Mouse (Mus musculus): ENCODE results near the gene Def6.
"Not testable (repeated sequence)": the region's sequence is repeated elsewhere in the genome, so short reads cannot be mapped to it uniquely, and the experiment has no call there.

The Def6 gene

GRCm38 (mm10) chr17:28209457-28210110, 2.0 kb downstream of the Def6 start:
- no peak for DNase-seq

DNA sequence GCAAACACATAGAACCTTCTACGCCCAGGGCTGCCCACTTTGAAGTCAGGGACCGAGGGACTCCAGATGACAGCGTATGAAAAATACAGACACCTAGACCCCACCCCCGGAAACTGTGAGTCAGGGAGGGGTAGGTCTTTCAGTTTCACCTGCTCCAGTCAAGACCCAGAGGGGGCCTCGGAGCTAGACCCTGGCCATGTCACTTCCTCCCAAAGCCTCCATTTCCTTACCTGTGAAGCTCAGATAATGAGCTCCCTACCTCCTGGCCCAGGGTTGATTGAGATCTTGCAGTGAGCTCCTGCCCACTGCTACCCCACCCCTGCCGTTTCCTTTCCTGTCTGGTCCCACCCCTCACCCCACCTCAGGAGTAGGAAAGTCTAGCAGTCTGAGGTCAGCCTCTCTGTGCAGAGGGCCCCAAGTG, 4.4 kb downstream of the Def6 start:
- DNase-seq: no peak

GRCm38 (mm10) chr17:28212391-28212790, 4.8 kb downstream of the Def6 start:
- no peak for DNase-seq

- DNase-seq: no peak
These were observed 5.7 kb downstream of the Def6 start for GRCm38 (mm10) chr17:28213236-28213635.

GRCm38 (mm10) chr17:28216791-28217190, 9.2 kb downstream of the Def6 start:
- no peak for DNase-seq

GRCm38 (mm10) chr17:28217721-28218649, 10.4 kb downstream of the Def6 start:
- peak; percentile 50 for DNase-seq

DNA sequence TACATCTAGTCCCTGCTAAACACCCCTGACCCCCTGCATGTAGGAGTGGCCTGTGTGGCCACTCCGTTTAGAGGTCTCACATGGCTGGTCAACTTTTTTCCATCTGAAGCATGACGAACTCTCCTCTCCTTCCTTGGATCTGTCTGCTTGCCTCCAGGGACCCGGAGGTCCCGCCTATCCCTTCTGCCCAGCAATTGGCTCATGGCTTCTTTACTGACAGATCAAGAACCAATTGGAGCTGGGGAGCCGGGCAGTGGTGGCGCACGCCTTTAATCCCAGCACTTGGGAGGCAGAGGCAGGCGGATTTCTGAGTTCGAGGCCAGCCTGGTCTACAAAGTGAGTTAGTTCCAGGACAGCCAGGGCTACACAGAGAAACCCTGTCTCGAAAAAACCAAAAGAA, 14.9 kb downstream of the Def6 start:
- not testable (repeated sequence) for DNase-seq

GRCm38 (mm10) chr17:28223561-28224391, 16.2 kb downstream of the Def6 start:
- peak; percentile 94 for DNase-seq

DNA sequence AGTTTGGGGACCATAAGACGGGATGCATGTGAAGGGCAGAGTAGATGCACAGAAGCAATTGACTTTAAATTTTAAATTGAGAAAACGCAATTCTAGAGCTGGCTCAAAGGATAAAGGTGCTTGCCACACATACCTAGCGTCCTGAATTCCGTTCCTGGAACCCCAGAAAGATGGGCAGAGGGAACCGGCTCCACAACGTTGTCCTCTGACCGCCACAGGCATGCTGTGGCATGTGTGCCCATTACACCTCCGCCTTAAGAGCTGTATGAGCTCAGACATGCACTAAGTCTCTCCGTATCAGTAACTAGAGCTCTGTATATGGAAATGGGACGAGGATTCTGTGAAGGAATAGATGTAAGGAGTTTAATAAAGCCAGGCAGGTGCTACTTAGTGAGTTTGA, 17.0 kb downstream of the Def6 start:
- no peak for DNase-seq

- peak; percentile 94 for DNase-seq
These were observed 18.4 kb downstream of the Def6 start for GRCm38 (mm10) chr17:28226014-28226413.

- no peak for DNase-seq
These were observed 22.9 kb downstream of the Def6 start for GRCm38 (mm10) chr17:28230486-28230885.

DNA sequence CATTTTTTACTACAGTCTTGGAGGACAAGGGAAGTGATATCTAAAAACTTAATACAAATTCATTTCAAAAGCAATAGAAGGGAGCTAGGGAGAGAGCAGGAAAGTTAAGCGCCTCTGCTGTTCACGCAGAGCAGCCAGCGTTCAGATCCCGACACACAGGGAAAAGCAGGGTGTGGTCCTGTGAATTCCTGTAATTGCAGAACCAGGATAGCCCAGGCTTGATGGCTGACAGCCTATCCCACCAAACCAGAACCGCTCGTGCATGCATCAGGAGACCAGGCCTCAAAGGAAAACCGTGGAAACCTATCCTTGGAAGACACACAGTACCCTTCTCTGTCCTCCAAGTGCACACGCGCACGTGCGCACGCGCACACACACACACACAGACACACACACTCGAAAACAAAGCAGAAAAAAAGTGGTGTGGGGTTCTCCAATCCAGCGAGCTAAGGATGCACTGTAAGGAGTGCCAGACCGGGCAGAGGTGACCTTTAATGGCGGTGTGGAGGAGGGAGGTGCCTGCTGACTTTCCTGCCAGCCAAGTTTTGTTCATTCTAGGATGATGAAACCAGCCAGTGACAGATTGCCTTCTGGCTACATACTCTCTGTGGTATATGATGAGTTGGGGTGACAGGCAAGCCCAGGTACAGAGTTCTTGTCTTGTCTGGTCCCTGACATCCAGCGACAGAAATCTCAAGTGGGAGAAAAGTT, 23.6 kb downstream of the Def6 start:
- no peak for DNase-seq

DNA sequence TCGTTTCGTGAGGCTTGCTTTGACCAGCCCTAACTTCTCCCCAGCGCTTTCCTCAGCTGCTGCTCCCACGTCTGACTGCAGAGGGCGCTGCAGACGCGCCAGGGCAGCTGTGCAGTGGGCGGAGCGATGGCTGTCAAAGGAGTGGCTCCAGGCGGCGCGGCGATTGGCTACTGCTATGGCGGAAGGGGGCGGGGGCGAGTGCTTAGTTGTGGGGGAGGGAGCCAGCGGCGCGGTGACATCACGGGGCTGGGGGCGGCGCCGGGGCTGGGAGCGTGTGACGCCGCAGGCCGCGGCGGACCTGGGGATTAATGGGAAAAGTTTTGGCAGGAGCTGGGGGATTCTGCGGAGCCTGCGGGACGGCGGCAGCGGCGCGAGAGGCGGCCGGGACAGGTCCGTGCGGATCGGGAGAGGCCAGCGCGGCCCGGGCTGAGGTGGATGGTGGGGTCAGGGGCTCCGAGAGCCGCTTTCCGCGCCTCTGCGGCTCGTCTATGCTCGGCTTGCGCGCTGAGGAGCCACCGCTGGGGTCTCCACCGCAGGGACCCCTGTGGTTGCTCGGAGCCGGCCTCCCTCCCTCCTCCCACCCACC, 25.0 kb downstream of the Def6 start, which contains the start of gene Ppard:
TSS of gene Ppard (plus strand) at position 226 of the 586 bp plus-strand sequence.
- peak; percentile 99 for DNase-seq

GRCm38 (mm10) chr17:28233091-28233731, 25.6 kb downstream of the Def6 start:
- DNase-seq: no peak

DNA sequence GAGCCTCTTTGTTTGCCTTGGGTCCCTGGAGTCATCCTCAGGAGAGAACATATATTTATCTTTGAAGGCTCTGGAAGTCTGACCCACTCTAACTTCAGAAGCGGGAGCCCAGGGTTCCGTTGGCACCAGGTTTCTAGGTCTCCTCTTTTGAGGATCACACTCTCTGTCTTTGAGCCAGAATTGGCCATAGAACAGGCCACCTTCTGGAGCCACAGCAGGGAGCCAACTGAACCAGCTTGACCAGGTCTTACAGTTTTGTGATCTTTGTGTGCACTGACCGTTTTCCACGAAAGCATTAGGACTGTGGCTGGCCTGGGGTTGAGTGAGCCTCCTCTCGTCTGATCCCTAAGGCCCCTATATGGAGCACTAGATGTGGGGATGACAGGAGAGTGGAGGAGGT, 27.1 kb downstream of the Def6 start:
- DNase-seq: no peak

DNA sequence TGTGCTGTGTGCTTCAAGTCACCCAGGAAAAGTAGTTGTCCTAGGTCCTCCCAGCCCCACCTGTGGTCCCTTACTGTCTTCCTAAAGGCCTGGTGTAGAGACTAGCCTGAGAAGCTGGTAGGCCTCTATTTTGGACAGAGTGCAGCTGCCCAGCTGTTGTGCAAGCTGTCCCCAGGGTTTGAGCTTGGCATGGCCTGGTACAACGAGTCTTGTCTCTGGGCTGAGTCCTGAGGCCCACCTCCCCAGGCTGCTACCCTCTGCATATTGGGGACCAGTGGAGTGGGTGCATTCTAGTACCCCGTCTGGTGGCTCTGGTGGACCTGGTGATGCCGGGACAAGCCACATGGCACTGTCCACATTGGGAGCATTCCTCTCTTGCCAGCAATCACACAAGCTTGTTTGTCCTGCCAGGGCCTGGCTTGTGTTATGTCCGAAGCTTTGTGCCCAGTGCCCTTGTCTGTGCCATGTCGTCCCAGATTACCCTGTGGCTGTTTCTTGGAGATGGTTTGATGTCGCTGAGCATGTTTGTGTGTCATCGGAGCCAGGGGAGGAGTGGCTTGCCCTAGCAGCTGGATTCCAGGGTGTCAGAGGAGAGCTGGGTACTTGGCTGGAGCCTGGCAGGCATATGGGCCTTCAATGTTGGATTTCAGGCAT, 28.5 kb downstream of the Def6 start:
- DNase-seq: no peak

DNA sequence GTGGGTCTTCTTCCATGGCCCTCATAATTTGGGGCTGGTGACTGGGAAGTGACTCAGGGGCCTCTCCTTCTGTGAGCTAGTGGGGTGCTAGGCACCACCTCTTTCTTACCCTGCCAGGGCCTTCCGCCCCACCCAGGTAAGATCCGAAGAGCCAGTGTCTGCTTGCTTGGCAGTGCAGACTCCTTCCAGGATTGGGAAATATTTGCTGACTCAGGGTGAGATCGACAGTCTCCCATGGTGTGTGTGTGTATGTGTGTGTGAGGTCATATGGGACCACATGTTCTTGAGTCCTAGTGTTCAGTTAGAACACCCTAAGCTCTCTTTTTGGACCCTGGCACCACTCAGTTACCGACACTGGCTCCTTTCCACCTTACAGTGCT, 29.0 kb downstream of the Def6 start:
- DNase-seq: no peak

DNA sequence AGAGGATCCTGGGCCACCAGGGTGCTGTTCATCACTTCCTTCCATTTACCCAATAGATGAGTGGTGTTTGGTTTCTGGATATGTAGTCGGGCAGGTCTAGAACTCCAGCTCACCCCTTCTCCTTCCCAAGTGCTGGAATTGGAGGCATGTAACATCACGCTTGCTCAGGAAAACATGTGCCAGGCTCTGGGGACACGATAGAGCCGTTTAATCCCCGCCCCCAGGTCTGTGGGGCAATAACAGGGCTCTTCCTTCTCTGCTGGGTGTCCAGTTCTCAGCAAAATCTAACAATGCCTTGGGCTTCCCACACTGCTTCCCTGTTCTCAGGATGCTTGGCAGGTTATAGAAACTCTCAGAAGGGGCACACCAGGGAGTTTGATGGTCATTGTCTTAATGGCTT, 29.8 kb downstream of the Def6 start:
- no peak for DNase-seq

- DNase-seq: no peak
These were observed 30.3 kb downstream of the Def6 start for GRCm38 (mm10) chr17:28237874-28238273.

GRCm38 (mm10) chr17:28240846-28241245, 33.3 kb downstream of the Def6 start:
- DNase-seq: no peak

- DNase-seq: no peak
These were observed 34.7 kb downstream of the Def6 start for GRCm38 (mm10) chr17:28242296-28242695.

Data from embryo, embryonic 11 days (tissue).